Mouse (Mus musculus) cerebellum, postnatal 14 days (tissue): ENCODE measurements around the gene Prr12.

Experiments
- DNase-seq, 2 experiments: peaks; one replicate each; pipeline ENCODE4 v3.0.0; 2021; ENCODE audit warnings: mixed read lengths in 2 of 2

Prr12 gene

GRCm38 (mm10) chr7:45076501-45076900 is 23.8 kb upstream of the Prr12 start:
- DNase-seq: no peak

GRCm38 (mm10) chr7:45075405-45075804 is 22.7 kb upstream of the Prr12 start:
- no peak for DNase-seq

GRCm38 (mm10) chr7:45073949-45074348 is 21.3 kb upstream of the Prr12 start:
- DNase-seq: no peak

GRCm38 (mm10) chr7:45073171-45073707 is 20.6 kb upstream of the Prr12 start:
- DNase-seq: no peak

- DNase-seq: peak in 1 of 2 experiments; percentile 54
Observed at GRCm38 (mm10) chr7:45072230-45072629, 19.5 kb upstream of the Prr12 start.

- DNase-seq: no peak
Observed at GRCm38 (mm10) chr7:45069671-45070070, 17.0 kb upstream of the Prr12 start.

GRCm38 (mm10) chr7:45068000-45068318 is 15.3 kb upstream of the Prr12 start:
- peak; percentile 53 to 68 for DNase-seq

- DNase-seq: no peak
Observed at GRCm38 (mm10) chr7:45067190-45067999, 14.7 kb upstream of the Prr12 start.

GRCm38 (mm10) chr7:45062239-45062835 is 9.7 kb upstream of the Prr12 start, which contains the start of the genes Nosip and Prrg2:
Gene Nosip (plus strand): TSS chr7:45062429.
Gene Prrg2 (minus strand): TSS chr7:45062677.
- peak; percentile 96 to 97 for DNase-seq

GRCm38 (mm10) chr7:45061532-45062075 is 8.9 kb upstream of the Prr12 start:
- DNase-seq: no peak

- no peak for DNase-seq
Observed at GRCm38 (mm10) chr7:45060632-45061122, 8.0 kb upstream of the Prr12 start.

- peak; percentile 69 to 81 for DNase-seq
Observed at GRCm38 (mm10) chr7:45058607-45059571, 6.2 kb upstream of the Prr12 start.

GRCm38 (mm10) chr7:45056972-45057348 is 4.3 kb upstream of the Prr12 start:
- DNase-seq: no peak

- peak in 1 of 2 experiments; percentile 47 for DNase-seq
Observed at GRCm38 (mm10) chr7:45056329-45056971, 3.8 kb upstream of the Prr12 start.

GRCm38 (mm10) chr7:45053931-45054510 is 1.3 kb upstream of the Prr12 start:
- peak; percentile 91 to 92 for DNase-seq

- DNase-seq: peak; percentile 77 to 82
Observed at GRCm38 (mm10) chr7:45053117-45053930, 643 bp upstream of the Prr12 start.

GRCm38 (mm10) chr7:45052181-45052861 is 360 bp downstream of the Prr12 start:
- DNase-seq: peak; percentile 66 to 67

- no peak for DNase-seq
Observed at GRCm38 (mm10) chr7:45051601-45051974, 1.1 kb downstream of the Prr12 start.

- DNase-seq: peak; percentile 83 to 89
Observed at GRCm38 (mm10) chr7:45050945-45051600, 1.6 kb downstream of the Prr12 start.
